Mouse (Mus musculus) midbrain, embryonic 14.5 days (tissue): ENCODE data around the gene Trio. TPM values are rescaled to one million over a fixed set of nuclear protein-coding genes. Genes with fewer than 3 reads are reported as not detected.

Source experiments
- ATAC-seq: fragments of 200-750 bp; cut with Nextera tagmentation; 2 replicates; pipeline ENCODE4 v1.8.0; 2017; ENCODE audit warnings: moderate number of reproducible peaks, moderate library complexity; ENCODE audit not compliant: low FRiP score, low TSS enrichment
- DNase-seq: peaks from one replicate; pipeline ENCODE4 v3.0.0-alpha.2; 2015
- H3K27ac ChIP-seq: fragments of 300-500 bp; sonication (generic); replicated peaks from 2 replicates; pipeline ENCODE4 v1.5.1; 2014; ENCODE audit warnings: mild to moderate bottlenecking, low read depth, low read length, moderate library complexity
- H3K27me3 ChIP-seq: fragments of 300-500 bp; sonication (generic); 2 replicates; pipeline ENCODE4 v1.6.1; 2014; ENCODE audit warnings: low read length, control low read depth, mixed read lengths; ENCODE audit not compliant: control insufficient read depth, insufficient read depth
- H3K36me3 ChIP-seq: fragments of 300-500 bp; sonication (generic); 2 replicates; pipeline ENCODE4 v1.6.1; 2014; ENCODE audit warnings: low read length, control low read depth; ENCODE audit not compliant: control insufficient read depth, insufficient read depth
- H3K4me1 ChIP-seq: fragments of 300-500 bp; sonication (generic); 2 replicates; pipeline ENCODE4 v1.6.1; 2014; ENCODE audit warnings: mild to moderate bottlenecking, antibody characterized with exemption, low read length, control low read depth; ENCODE audit not compliant: control insufficient read depth, insufficient read depth
- H3K4me2 ChIP-seq: fragments of 300-500 bp; sonication (generic); 2 replicates; pipeline ENCODE4 v1.6.1; 2014; ENCODE audit warnings: mild to moderate bottlenecking, low read length, moderate library complexity
- H3K4me3 ChIP-seq: fragments of 300-500 bp; sonication (generic); replicated peaks from 2 replicates; pipeline ENCODE4 v1.5.1; 2014; ENCODE audit warnings: low read depth, low read length
- H3K9ac ChIP-seq: fragments of 300-500 bp; sonication (generic); replicated peaks from 2 replicates; pipeline ENCODE4 v1.6.1; 2014; ENCODE audit warnings: mild to moderate bottlenecking, low read length, moderate library complexity
- H3K9me3 ChIP-seq: fragments of 300-500 bp; sonication (generic); 2 replicates; pipeline ENCODE4 v1.6.1; 2016; ENCODE audit warnings: low read length, control low read depth, mixed read lengths; ENCODE audit not compliant: control insufficient read depth
- WGBS: fragments of 180-500 bp; shearing (Covaris S2); extraction: QIAGEN DNeasy Blood & Tissue Kit; methylation state at CpG from one replicate; pipeline ENCODE4 v1.1.7; 2014; 5-methylcytosine and 5-hydroxymethylcytosine counted together
- polyA plus RNA-seq: library from polyadenylated mRNA; unstranded; fragments of >200 nt; fragmentation: Nextera tagmentation; extraction: Ambion mirVana; gene quantifications from 2 replicates; pipeline ENCODE4 v1.2.1, GENCODE M21; 2014

Gene Trio
- polyA plus RNA-seq, 1 experiment from 2014 or later = 56.5 TPM

GRCm38 (mm10) chr15:27871708-27872107 is 153.9 kb downstream of the Trio start:
- H3K9me3 ChIP-seq = no peaks in the 10 kb centered on the region
- no peak overlapping the region for H3K9ac ChIP-seq
- no peak for ATAC-seq
- WGBS = 79% methylated on average over 10 of the region's 10 CpGs
- H3K4me2 ChIP-seq = no peak overlapping the region
- no peak overlapping the region for H3K4me3 ChIP-seq
- no peaks in the 10 kb centered on the region for H3K27me3 ChIP-seq
- no peaks in the 10 kb centered on the region for H3K4me1 ChIP-seq
- no peak for DNase-seq
- H3K27ac ChIP-seq = no peak overlapping the region
- peaks cover 58% of the 10 kb centered on the region for H3K36me3 ChIP-seq

DNA sequence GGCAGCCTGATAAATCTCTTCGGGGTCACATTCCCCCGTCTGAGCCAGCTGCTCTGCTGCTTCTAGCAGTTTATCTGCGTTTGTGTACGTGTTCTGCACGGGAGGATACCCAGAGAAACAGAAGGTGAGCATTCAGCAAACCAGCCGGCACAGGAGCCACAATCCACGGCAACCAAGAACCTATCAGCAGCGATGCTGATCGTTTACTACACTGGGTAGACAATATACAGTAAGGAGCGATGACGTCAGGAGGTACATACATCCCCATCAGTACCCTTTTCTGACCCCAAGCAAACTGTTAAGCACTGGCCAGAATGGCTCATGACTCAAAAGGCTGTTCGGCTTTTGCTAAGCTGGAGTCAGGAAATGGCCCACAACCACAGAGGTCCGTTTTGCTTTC is 154.4 kb downstream of the Trio start:
- Histone ChIP-seq H3K27me3 (no peaks in the 10 kb centered on the region), H3K4me2 (no peak overlapping the region), H3K27ac (no peak overlapping the region), H3K4me1 (no peaks in the 10 kb centered on the region), H3K4me3 (no peak overlapping the region), H3K9me3 (no peaks in the 10 kb centered on the region), H3K36me3 (peaks cover 55% of the 10 kb centered on the region), H3K9ac (no peak overlapping the region)
- DNase-seq (no peak), ATAC-seq (no peak)
- 91% methylated on average over 13 of the region's 13 CpGs for WGBS

GRCm38 (mm10) chr15:27869001-27869400 is 156.6 kb downstream of the Trio start:
- no peaks in the 10 kb centered on the region for H3K27me3 ChIP-seq
- no peaks in the 10 kb centered on the region for H3K4me1 ChIP-seq
- no peak overlapping the region for H3K9ac ChIP-seq
- WGBS = 92% methylated on average over 4 of the region's 4 CpGs
- H3K36me3 ChIP-seq = peaks cover 62% of the 10 kb centered on the region
- H3K4me2 ChIP-seq = no peak overlapping the region
- no peak overlapping the region for H3K27ac ChIP-seq
- no peak for ATAC-seq
- no peak overlapping the region for H3K4me3 ChIP-seq
- H3K9me3 ChIP-seq = no peaks in the 10 kb centered on the region
- no peak for DNase-seq

DNA sequence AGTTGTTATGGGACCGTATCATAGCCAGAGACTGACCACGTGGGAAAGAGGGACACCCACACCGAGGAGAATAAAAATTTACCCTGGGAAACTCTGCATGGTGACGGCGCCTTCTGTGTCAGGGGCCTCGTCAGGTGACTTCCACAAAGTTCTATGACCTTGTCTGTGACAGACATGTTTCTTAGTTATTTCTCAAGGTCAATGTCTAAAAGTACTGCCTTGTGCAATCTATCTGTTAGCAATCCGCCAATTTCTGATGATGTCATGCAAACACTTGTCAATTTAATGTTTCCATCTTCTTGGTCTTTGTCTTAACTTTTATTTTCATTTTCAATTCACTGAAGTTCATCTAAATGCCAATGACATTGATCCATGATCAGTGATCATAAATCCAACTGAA is 157.8 kb downstream of the Trio start:
- 96% methylated on average over 7 of the region's 7 CpGs for WGBS
- DNase-seq = no peak
- Histone ChIP-seq H3K36me3 (peaks cover 59% of the 10 kb centered on the region), H3K9me3 (no peaks in the 10 kb centered on the region), H3K9ac (no peak overlapping the region), H3K27me3 (no peaks in the 10 kb centered on the region), H3K4me1 (no peaks in the 10 kb centered on the region), H3K4me3 (no peak overlapping the region), H3K4me2 (no peak overlapping the region), H3K27ac (no peak overlapping the region)
- ATAC-seq = no peak

DNA sequence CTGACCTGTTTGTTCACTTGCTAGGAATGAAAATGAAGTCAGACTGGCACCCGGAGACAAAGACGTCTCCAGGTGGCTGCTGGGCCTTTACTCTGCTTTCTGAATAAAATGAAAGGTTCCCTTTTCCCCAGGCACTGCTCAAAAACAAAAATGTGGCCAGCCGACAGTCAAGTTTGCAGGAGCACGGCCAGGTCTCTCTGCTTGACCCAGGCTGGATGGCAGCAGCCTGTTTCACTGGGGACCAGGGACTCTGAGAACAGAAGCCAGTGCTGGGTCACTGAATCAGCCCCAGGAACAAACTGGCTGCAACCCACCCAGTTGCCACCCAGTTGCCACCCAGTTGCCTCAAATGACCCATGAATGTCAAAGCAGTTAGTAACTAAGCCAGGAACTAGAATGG is 159.2 kb downstream of the Trio start:
- no peaks in the 10 kb centered on the region for H3K27me3 ChIP-seq
- H3K4me2 ChIP-seq = no peak overlapping the region
- 0 out of 2 replicates have a peak overlapping the region, but pooled peaks have one; percentile 20 for H3K27ac ChIP-seq
- ATAC-seq (no peak), DNase-seq (no peak)
- H3K36me3 ChIP-seq = peaks cover 58% of the 10 kb centered on the region
- no peak overlapping the region for H3K9ac ChIP-seq
- no peaks in the 10 kb centered on the region for H3K9me3 ChIP-seq
- 71% methylated on average over 4 of the region's 4 CpGs for WGBS
- no peak overlapping the region for H3K4me3 ChIP-seq
- no peaks in the 10 kb centered on the region for H3K4me1 ChIP-seq

- Histone ChIP-seq H3K4me2 (no peak overlapping the region), H3K27ac (0 out of 2 replicates have a peak overlapping the region, but pooled peaks have one; percentile 20), H3K36me3 (peaks cover 57% of the 10 kb centered on the region), H3K4me1 (no peaks in the 10 kb centered on the region), H3K4me3 (no peak overlapping the region), H3K9me3 (no peaks in the 10 kb centered on the region), H3K27me3 (no peaks in the 10 kb centered on the region), H3K9ac (no peak overlapping the region)
- 84% methylated on average over 6 of the region's 6 CpGs for WGBS
- ATAC-seq = no peak
- no peak for DNase-seq
These were observed 159.6 kb downstream of the Trio start for GRCm38 (mm10) chr15:27866053-27866452.

DNA sequence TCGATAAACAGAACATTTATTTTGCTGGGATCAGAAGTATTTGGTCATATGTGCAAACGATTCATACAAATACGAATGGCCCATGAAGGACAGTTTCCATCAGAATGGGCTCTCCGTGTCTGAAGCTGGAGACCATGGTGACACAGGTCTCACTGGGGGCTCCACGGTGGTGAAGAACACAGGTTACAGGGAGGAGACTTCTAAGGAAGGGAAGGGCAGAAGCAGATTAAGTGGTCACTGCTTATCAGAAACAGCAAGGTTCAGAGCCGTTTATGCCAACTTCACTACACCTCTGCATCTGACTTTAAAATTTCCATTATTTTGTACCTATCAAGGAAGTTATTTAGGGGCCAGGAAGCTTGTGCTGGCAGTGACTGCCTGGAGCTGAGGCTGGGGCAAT is 161.3 kb downstream of the Trio start:
- H3K4me2 ChIP-seq = no peak overlapping the region
- ATAC-seq (no peak), DNase-seq (no peak)
- H3K9ac ChIP-seq = no peak overlapping the region
- no peaks in the 10 kb centered on the region for H3K4me1 ChIP-seq
- peaks cover 51% of the 10 kb centered on the region for H3K36me3 ChIP-seq
- H3K27ac ChIP-seq = no peak overlapping the region
- H3K4me3 ChIP-seq = no peak overlapping the region
- 95% methylated on average over 6 of the region's 6 CpGs for WGBS
- no peaks in the 10 kb centered on the region for H3K9me3 ChIP-seq
- H3K27me3 ChIP-seq = no peaks in the 10 kb centered on the region

DNA sequence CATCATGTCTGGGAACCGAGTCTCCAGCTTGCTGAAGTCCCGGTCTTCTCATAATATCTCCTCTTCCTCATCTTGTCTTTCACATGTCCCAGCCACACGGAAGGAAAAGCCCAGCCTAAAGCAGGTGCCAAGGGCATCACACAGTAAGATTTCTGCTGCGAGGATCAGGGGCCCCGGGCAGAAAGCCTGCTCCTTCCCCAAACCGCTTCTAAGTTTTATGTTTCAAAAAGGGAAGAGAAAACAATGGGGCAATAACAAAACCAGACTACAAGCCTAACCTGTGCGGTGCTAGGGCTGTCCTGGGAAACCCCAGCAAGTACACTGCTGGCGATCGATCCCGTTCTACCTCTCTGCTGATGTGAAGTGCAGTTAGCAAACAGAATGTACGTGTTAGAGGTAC is 162.7 kb downstream of the Trio start:
- Histone ChIP-seq H3K4me2 (no peak overlapping the region), H3K9ac (no peak overlapping the region), H3K4me3 (no peak overlapping the region), H3K4me1 (no peaks in the 10 kb centered on the region), H3K36me3 (peaks cover 48% of the 10 kb centered on the region), H3K9me3 (no peaks in the 10 kb centered on the region), H3K27me3 (no peaks in the 10 kb centered on the region), H3K27ac (no peak overlapping the region)
- WGBS = 94% methylated on average over 11 of the region's 11 CpGs
- DNase-seq (no peak), ATAC-seq (no peak)

DNA sequence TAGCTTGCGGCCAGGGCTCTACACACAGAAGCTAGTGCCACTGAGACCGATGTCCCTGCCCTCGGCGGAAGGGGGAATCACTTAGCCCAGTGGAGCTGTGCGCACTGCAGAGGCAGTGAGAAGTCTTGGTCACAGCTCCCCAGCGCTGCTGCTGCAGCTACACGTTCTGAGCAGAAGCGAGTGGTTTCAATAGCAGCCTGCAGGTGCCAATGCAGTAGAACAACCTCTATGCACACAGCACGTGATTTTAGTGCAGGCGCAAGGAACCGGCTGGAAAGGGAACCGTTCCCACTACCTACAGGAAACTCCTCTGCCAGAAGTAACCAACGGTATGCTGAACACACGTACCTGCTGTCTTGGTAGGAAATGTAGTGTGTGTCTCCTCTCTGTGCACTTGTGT is 165.2 kb downstream of the Trio start:
- H3K4me2 ChIP-seq = no peak overlapping the region
- no peaks in the 10 kb centered on the region for H3K9me3 ChIP-seq
- no peak for ATAC-seq
- H3K4me3 ChIP-seq = no peak overlapping the region
- 93% methylated on average over 14 of the region's 14 CpGs for WGBS
- H3K9ac ChIP-seq = no peak overlapping the region
- no peak for DNase-seq
- no peaks in the 10 kb centered on the region for H3K27me3 ChIP-seq
- no peak overlapping the region for H3K27ac ChIP-seq
- peaks cover 45% of the 10 kb centered on the region for H3K36me3 ChIP-seq
- H3K4me1 ChIP-seq = no peaks in the 10 kb centered on the region
